Mouse (Mus musculus) intestine, embryonic 15.5 days (tissue): Measurements from ENCODE around the gene Tmem63c. TPM values are rescaled to one million over a fixed set of nuclear protein-coding genes. Genes with fewer than 3 reads are reported as not detected.

Experiments
- ATAC-seq: fragments of 200-750 bp; cut with Nextera tagmentation; 2 replicates; pipeline ENCODE4 v1.8.0; 2017; ENCODE audit warnings: moderate TSS enrichment, moderate library complexity
- H3K27ac ChIP-seq: fragments of 300-500 bp; sonication (generic); 2 replicates; pipeline ENCODE4 v1.5.1; 2015; ENCODE audit warnings: mild to moderate bottlenecking, inconsistent platforms
- H3K27me3 ChIP-seq: fragments of 300-500 bp; sonication (generic); replicated peaks from 2 replicates; pipeline ENCODE4 v1.6.1; 2015; ENCODE audit warnings: inconsistent platforms
- H3K36me3 ChIP-seq: fragments of 300-500 bp; sonication (generic); 2 replicates; pipeline ENCODE4 v1.6.1; 2015; ENCODE audit warnings: inconsistent platforms
- H3K4me1 ChIP-seq: fragments of 300-500 bp; sonication (generic); replicated peaks from 2 replicates; pipeline ENCODE4 v1.6.1; 2015; ENCODE audit warnings: inconsistent platforms
- H3K4me2 ChIP-seq: fragments of 300-500 bp; sonication (generic); replicated peaks from 2 replicates; pipeline ENCODE4 v1.6.1; 2015; ENCODE audit warnings: mild to moderate bottlenecking, inconsistent platforms
- H3K4me3 ChIP-seq: fragments of 300-500 bp; sonication (generic); replicated peaks from 2 replicates; pipeline ENCODE4 v1.5.1; 2015; ENCODE audit warnings: inconsistent platforms
- H3K9ac ChIP-seq: fragments of 300-500 bp; sonication (generic); 2 replicates; pipeline ENCODE4 v1.6.1; 2015; ENCODE audit warnings: inconsistent platforms
- H3K9me3 ChIP-seq: fragments of 300-500 bp; sonication (generic); 2 replicates; pipeline ENCODE4 v1.6.1; 2016; ENCODE audit warnings: inconsistent platforms
- WGBS: fragments of 180-500 bp; shearing (Covaris S2); methylation state at CpG from one replicate; pipeline ENCODE4 v1.1.7; 2015; 5-methylcytosine and 5-hydroxymethylcytosine counted together
- polyA plus RNA-seq: library from polyadenylated mRNA; unstranded; fragments of >200 nt; fragmentation: Nextera tagmentation; extraction: Ambion mirVana; gene quantifications from 2 replicates; pipeline ENCODE4 v1.2.1, GENCODE M21; 2015

The Tmem63c gene
- polyA plus RNA-seq, 1 experiment from 2014 or later: 0.63 TPM

- WGBS: 93% methylated on average over 7 of the region's 7 CpGs
- Histone ChIP-seq H3K36me3 (no peaks in the 10 kb centered on the region), H3K4me3 (no peak overlapping the region), H3K4me2 (no peak overlapping the region), H3K27ac (no peak overlapping the region), H3K9ac (no peak overlapping the region), H3K9me3 (no peaks in the 10 kb centered on the region), H3K4me1 (no peaks in the 10 kb centered on the region), H3K27me3 (no peaks in the 10 kb centered on the region)
- no peak for ATAC-seq
Observed at GRCm38 (mm10) chr12:87036631-87037030, 15.5 kb downstream of the Tmem63c start.

- no peak overlapping the region for H3K4me3 ChIP-seq
- no peak for ATAC-seq
- H3K9ac ChIP-seq: no peak overlapping the region
- 64% methylated on average over 4 of the region's 4 CpGs for WGBS
- H3K4me2 ChIP-seq: no peak overlapping the region
- H3K9me3 ChIP-seq: no peaks in the 10 kb centered on the region
- H3K4me1 ChIP-seq: no peaks in the 10 kb centered on the region
- no peak overlapping the region for H3K27ac ChIP-seq
- no peaks in the 10 kb centered on the region for H3K27me3 ChIP-seq
- H3K36me3 ChIP-seq: no peaks in the 10 kb centered on the region
Observed at GRCm38 (mm10) chr12:87040166-87040565, 19.0 kb downstream of the Tmem63c start.

- no peak overlapping the region for H3K27ac ChIP-seq
- H3K4me3 ChIP-seq: no peak overlapping the region
- no peaks in the 10 kb centered on the region for H3K27me3 ChIP-seq
- H3K4me1 ChIP-seq: no peaks in the 10 kb centered on the region
- no peaks in the 10 kb centered on the region for H3K9me3 ChIP-seq
- H3K36me3 ChIP-seq: no peaks in the 10 kb centered on the region
- H3K4me2 ChIP-seq: no peak overlapping the region
- WGBS: 83% methylated on average over 7 of the region's 7 CpGs
- no peak for ATAC-seq
- no peak overlapping the region for H3K9ac ChIP-seq
Observed at GRCm38 (mm10) chr12:87040857-87041256, 19.7 kb downstream of the Tmem63c start.

GRCm38 (mm10) chr12:87042456-87042855 lies 21.3 kb downstream of the Tmem63c start:
- Histone ChIP-seq H3K4me1 (no peaks in the 10 kb centered on the region), H3K27ac (no peak overlapping the region), H3K4me3 (no peak overlapping the region), H3K9me3 (no peaks in the 10 kb centered on the region), H3K27me3 (no peaks in the 10 kb centered on the region), H3K36me3 (no peaks in the 10 kb centered on the region), H3K4me2 (no peak overlapping the region), H3K9ac (no peak overlapping the region)
- WGBS: 52% methylated on average over 2 of the region's 2 CpGs
- ATAC-seq: no peak

- Histone ChIP-seq H3K4me3 (no peak overlapping the region), H3K27me3 (no peaks in the 10 kb centered on the region), H3K27ac (no peak overlapping the region), H3K9ac (no peak overlapping the region), H3K4me2 (no peak overlapping the region), H3K36me3 (no peaks in the 10 kb centered on the region), H3K9me3 (no peaks in the 10 kb centered on the region), H3K4me1 (no peaks in the 10 kb centered on the region)
- no peak for ATAC-seq
- WGBS: 80% methylated on average over 7 of the region's 7 CpGs
Observed at GRCm38 (mm10) chr12:87043221-87043620, 22.1 kb downstream of the Tmem63c start.

GRCm38 (mm10) chr12:87044711-87045110 lies 23.6 kb downstream of the Tmem63c start:
- Histone ChIP-seq H3K27ac (no peak overlapping the region), H3K4me2 (no peak overlapping the region), H3K27me3 (no peaks in the 10 kb centered on the region), H3K4me1 (no peaks in the 10 kb centered on the region), H3K4me3 (no peak overlapping the region), H3K36me3 (no peaks in the 10 kb centered on the region), H3K9ac (no peak overlapping the region), H3K9me3 (no peaks in the 10 kb centered on the region)
- peak; percentile 55 for ATAC-seq
- 12% methylated on average over 5 of the region's 5 CpGs for WGBS

GRCm38 (mm10) chr12:87047536-87047935 lies 26.4 kb downstream of the Tmem63c start:
- no peaks in the 10 kb centered on the region for H3K36me3 ChIP-seq
- H3K4me1 ChIP-seq: no peaks in the 10 kb centered on the region
- WGBS: 50% methylated on average over 3 of the region's 3 CpGs
- no peaks in the 10 kb centered on the region for H3K9me3 ChIP-seq
- H3K27me3 ChIP-seq: no peaks in the 10 kb centered on the region
- H3K27ac ChIP-seq: no peak overlapping the region
- ATAC-seq: no peak
- H3K4me2 ChIP-seq: no peak overlapping the region
- no peak overlapping the region for H3K4me3 ChIP-seq
- H3K9ac ChIP-seq: no peak overlapping the region

- Histone ChIP-seq H3K27me3 (peaks cover 5% of the 10 kb centered on the region; the same call in 1 of the 2 replicates), H3K27ac (no peak overlapping the region), H3K36me3 (no peaks in the 10 kb centered on the region), H3K4me3 (no peak overlapping the region), H3K4me2 (no peak overlapping the region), H3K9me3 (no peaks in the 10 kb centered on the region), H3K4me1 (no peaks in the 10 kb centered on the region), H3K9ac (no peak overlapping the region)
- WGBS: 29% methylated on average over 13 of the region's 16 CpGs
- no peak for ATAC-seq
Observed at GRCm38 (mm10) chr12:87052661-87053321, 31.7 kb downstream of the Tmem63c start.

- H3K27me3 ChIP-seq: peaks cover 5% of the 10 kb centered on the region; the same call in 1 of the 2 replicates
- no peak overlapping the region for H3K9ac ChIP-seq
- no peaks in the 10 kb centered on the region for H3K9me3 ChIP-seq
- WGBS: 68% methylated on average over 7 of the region's 7 CpGs
- ATAC-seq: no peak
- no peak overlapping the region for H3K4me3 ChIP-seq
- no peak overlapping the region for H3K4me2 ChIP-seq
- no peaks in the 10 kb centered on the region for H3K36me3 ChIP-seq
- no peaks in the 10 kb centered on the region for H3K4me1 ChIP-seq
- H3K27ac ChIP-seq: no peak overlapping the region
Observed at GRCm38 (mm10) chr12:87054873-87055272, 33.7 kb downstream of the Tmem63c start.

GRCm38 (mm10) chr12:87057066-87057465 lies 35.9 kb downstream of the Tmem63c start:
- Histone ChIP-seq H3K4me2 (no peak overlapping the region), H3K4me3 (no peak overlapping the region), H3K36me3 (no peaks in the 10 kb centered on the region), H3K27ac (no peak overlapping the region), H3K9ac (no peak overlapping the region), H3K9me3 (no peaks in the 10 kb centered on the region), H3K4me1 (no peaks in the 10 kb centered on the region), H3K27me3 (peaks cover 5% of the 10 kb centered on the region; the same call in 1 of the 2 replicates)
- ATAC-seq: no peak
- 66% methylated on average over 17 of the region's 17 CpGs for WGBS

GRCm38 (mm10) chr12:87065446-87065845 lies 44.3 kb downstream of the Tmem63c start:
- Histone ChIP-seq H3K9ac (no peak overlapping the region), H3K4me3 (no peak overlapping the region), H3K27me3 (no peaks in the 10 kb centered on the region), H3K4me2 (no peak overlapping the region), H3K36me3 (no peaks in the 10 kb centered on the region), H3K27ac (no peak overlapping the region), H3K4me1 (no peaks in the 10 kb centered on the region), H3K9me3 (no peaks in the 10 kb centered on the region)
- ATAC-seq: no peak
- 87% methylated on average over 11 of the region's 11 CpGs for WGBS

GRCm38 (mm10) chr12:87066429-87066828 lies 45.3 kb downstream of the Tmem63c start:
- H3K9ac ChIP-seq: no peak overlapping the region
- H3K9me3 ChIP-seq: no peaks in the 10 kb centered on the region
- no peaks in the 10 kb centered on the region for H3K4me1 ChIP-seq
- H3K27ac ChIP-seq: no peak overlapping the region
- WGBS: 78% methylated on average over 5 of the region's 5 CpGs
- H3K27me3 ChIP-seq: no peaks in the 10 kb centered on the region
- no peaks in the 10 kb centered on the region for H3K36me3 ChIP-seq
- ATAC-seq: no peak
- no peak overlapping the region for H3K4me3 ChIP-seq
- no peak overlapping the region for H3K4me2 ChIP-seq

GRCm38 (mm10) chr12:87070520-87070919 lies 49.4 kb downstream of the Tmem63c start:
- no peaks in the 10 kb centered on the region for H3K9me3 ChIP-seq
- 63% methylated on average over 5 of the region's 5 CpGs for WGBS
- H3K27ac ChIP-seq: no peak overlapping the region
- no peaks in the 10 kb centered on the region for H3K27me3 ChIP-seq
- no peak overlapping the region for H3K4me2 ChIP-seq
- H3K9ac ChIP-seq: no peak overlapping the region
- no peaks in the 10 kb centered on the region for H3K4me1 ChIP-seq
- no peak overlapping the region for H3K4me3 ChIP-seq
- no peaks in the 10 kb centered on the region for H3K36me3 ChIP-seq
- ATAC-seq: no peak
